Mouse (Mus musculus) megakaryocyte, embryonic 14.5 days (primary cell): ENCODE results near the gene Zbtb20.

Experiments
- FLI1 ChIP-seq: IDR thresholded peaks from 2 replicates; pipeline ENCODE4 v1.6.1; 2012; ENCODE audit warnings: low read length, inconsistent platforms, mixed read lengths
- GATA1 ChIP-seq: IDR thresholded peaks from 3 replicates; pipeline ENCODE4 v1.6.1; 2012; ENCODE audit warnings: mixed read lengths, low read length, inconsistent platforms, borderline replicate concordance

GRCm38 (mm10) chr16:43520274-43520673 is 644.6 kb downstream of the Zbtb20 start:
- TF ChIP-seq GATA1 (no peak), FLI1 (no peak)
